Mouse (Mus musculus): ENCODE measurements around the gene Kcna2. TPM values are rescaled to one million over a fixed set of nuclear protein-coding genes. Genes with fewer than 3 reads are reported as not detected.

Kcna2 gene
- 1.1 TPM for polyA plus RNA-seq (2015; fragmentation: Illumina TruSeq; extraction: RNeasy Lipid Tissue Mini Kit (QIAGEN cat#74804); ENCODE audit: insufficient read depth, low read depth, low replicate concordance)

GRCm38 (mm10) chr3:107100811-107101455, at the start of gene Kcna2:
Gene Kcna2 (plus strand): TSS chr3:107101146.

Other genes starting within 250 kb of the Kcna2 start
- not detected for gene Kcna3, start 65.0 kb upstream of the Kcna2 start, polyA plus RNA-seq (2015; fragmentation: Illumina TruSeq; extraction: RNeasy Lipid Tissue Mini Kit (QIAGEN cat#74804); ENCODE audit: insufficient read depth, low read depth, low replicate concordance)
- gene Kcna10, start 81.9 kb downstream of the Kcna2 start, polyA plus RNA-seq (2015; fragmentation: Illumina TruSeq; extraction: RNeasy Lipid Tissue Mini Kit (QIAGEN cat#74804); ENCODE audit: insufficient read depth, low read depth, low replicate concordance): not detected
- gene Cym, start 120.6 kb downstream of the Kcna2 start, polyA plus RNA-seq (2015; fragmentation: Illumina TruSeq; extraction: RNeasy Lipid Tissue Mini Kit (QIAGEN cat#74804); ENCODE audit: insufficient read depth, low read depth, low replicate concordance): not detected
- gene A630076J17Rik, start 129.5 kb downstream of the Kcna2 start, polyA plus RNA-seq (2015; fragmentation: Illumina TruSeq; extraction: RNeasy Lipid Tissue Mini Kit (QIAGEN cat#74804); ENCODE audit: insufficient read depth, low read depth, low replicate concordance): not detected
- not detected for gene Prok1, start 138.6 kb downstream of the Kcna2 start, polyA plus RNA-seq (2015; fragmentation: Illumina TruSeq; extraction: RNeasy Lipid Tissue Mini Kit (QIAGEN cat#74804); ENCODE audit: insufficient read depth, low read depth, low replicate concordance)
- gene Lamtor5, start 177.7 kb downstream of the Kcna2 start, polyA plus RNA-seq (2015; fragmentation: Illumina TruSeq; extraction: RNeasy Lipid Tissue Mini Kit (QIAGEN cat#74804); ENCODE audit: insufficient read depth, low read depth, low replicate concordance): 20.9 TPM
- 0.57 TPM for gene Slc16a4, start 190.1 kb downstream of the Kcna2 start, polyA plus RNA-seq (2015; fragmentation: Illumina TruSeq; extraction: RNeasy Lipid Tissue Mini Kit (QIAGEN cat#74804); ENCODE audit: insufficient read depth, low read depth, low replicate concordance)
- 2.5 TPM for gene Rbm15, start 232.5 kb downstream of the Kcna2 start, polyA plus RNA-seq (2015; fragmentation: Illumina TruSeq; extraction: RNeasy Lipid Tissue Mini Kit (QIAGEN cat#74804); ENCODE audit: insufficient read depth, low read depth, low replicate concordance)

Measured in pancreas, adult 10 weeks (tissue).